Mouse (Mus musculus): ENCODE data around the gene Gm3417. TPM values are rescaled to one million over a fixed set of nuclear protein-coding genes. Genes with fewer than 3 reads are reported as not detected.
"Not testable (repeated sequence)": the region's sequence is repeated elsewhere in the genome, so short reads cannot be mapped to it uniquely, and the experiment has no call there.

Gene Gm3417
- not detected for total RNA-seq (2021)
- long read RNA-seq, experiment 1, result 0 reads
- long read RNA-seq, experiment 2, partial matches to known transcripts, result 0 of 1 reads
- long read RNA-seq, experiment 2, other reads (novel, unspliced or antisense), result 1 of 1 reads

DNA sequence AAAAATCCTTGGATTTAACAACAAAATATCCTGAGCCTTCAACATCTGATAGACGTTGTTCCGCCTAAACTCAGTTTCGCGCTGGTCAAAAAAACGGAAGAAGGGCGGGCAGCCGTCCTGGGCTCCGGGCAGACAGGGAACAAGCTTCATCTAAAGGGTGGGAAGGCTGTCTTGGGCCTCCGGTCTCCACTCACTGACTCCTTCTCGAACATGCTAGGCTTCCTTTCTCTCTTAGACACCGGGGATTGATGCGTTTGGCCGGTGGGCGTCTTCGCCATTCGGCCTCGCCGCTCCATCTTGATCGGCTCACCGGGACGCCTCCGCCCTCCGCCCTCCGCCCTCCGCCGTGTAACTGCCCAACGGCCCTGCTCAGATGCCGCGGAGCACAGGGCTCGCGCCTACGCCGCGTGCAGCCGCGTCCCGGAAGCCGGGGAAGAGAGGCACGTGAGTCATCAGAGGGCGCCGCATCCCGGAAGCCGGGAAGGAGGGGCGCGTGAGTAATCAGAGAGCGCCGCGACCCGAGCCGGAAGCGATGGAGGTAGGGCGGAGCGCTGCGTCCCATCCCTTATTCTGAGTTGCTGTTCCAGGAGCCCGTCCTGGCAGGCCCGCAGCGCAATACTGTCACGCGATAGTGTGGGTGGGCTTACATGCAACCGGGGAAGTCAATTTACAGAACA is at the start of gene Gm3417, which contains the start of gene 9030025P20Rik:
Gene Gm3417 (minus strand): TSS at position 429 of the 677 bp plus-strand sequence.
Gene 9030025P20Rik (plus strand): TSS at position 107 of the 677 bp plus-strand sequence.
- intact Hi-C loops (cut with DNase I); DNase-seq; H3K27ac ChIP-seq: not testable (repeated sequence)
- H3K4me3 ChIP-seq, result peak within 1 kb of the TSS; percentile 51

DNA sequence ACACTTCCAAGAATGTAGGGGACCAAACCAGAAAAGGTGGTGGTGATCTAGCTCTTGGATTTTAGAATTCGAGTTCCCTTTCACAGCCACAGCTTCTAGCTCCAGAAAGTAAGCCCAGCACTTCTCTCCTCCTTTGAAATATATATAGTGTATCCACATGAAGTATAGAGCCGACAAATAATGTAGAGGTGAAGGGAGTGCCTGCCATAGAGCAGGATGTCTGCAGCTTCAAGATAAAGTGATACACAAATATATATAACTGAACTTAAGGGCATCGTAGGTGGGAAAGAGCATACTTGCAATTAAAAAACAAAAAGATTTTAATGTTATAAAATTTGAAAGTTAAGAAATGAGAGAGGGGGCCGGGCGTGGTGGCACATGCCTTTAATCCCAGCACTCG is 46.9 kb upstream of the Gm3417 start:
- H3K27ac ChIP-seq; H3K4me3 ChIP-seq; intact Hi-C loops (cut with DNase I); DNase-seq: not testable (repeated sequence)

DNA sequence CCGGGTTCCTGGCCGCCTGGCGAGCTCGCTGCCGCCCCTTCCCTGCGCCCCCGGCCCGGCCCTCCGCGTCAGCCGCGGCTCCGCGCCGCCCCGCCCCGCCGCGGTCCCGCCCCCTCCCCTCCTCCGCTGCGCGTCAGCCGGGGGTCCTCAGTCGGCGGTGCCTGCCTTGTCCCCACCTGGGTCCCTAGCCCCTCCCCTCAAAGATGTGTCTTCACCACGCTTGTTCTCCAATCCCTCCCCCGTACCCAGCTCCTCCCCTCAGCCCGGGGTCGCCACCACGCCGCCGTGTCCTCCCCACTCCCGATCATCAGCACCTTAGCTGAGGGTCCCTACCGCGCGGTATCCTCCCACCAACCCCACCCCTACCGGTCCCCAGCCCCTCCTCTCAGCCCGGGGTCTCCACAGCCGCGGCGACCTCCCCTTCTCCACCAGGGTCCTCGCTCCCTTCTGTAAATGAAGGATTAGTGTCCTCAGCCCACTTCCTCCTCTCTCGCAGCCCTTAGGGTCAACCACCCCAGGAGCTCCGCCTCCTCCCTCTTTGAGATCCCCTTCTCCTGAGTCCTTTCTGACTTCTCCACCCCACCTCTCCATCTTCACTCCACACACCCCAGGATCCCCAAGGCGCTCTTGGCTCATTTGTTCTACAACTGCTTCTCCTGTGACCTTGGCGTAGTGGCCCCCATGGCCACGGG is 46.1 kb upstream of the Gm3417 start:
- H3K4me3 ChIP-seq; intact Hi-C loops (cut with DNase I); DNase-seq; H3K27ac ChIP-seq: not testable (repeated sequence)

DNA sequence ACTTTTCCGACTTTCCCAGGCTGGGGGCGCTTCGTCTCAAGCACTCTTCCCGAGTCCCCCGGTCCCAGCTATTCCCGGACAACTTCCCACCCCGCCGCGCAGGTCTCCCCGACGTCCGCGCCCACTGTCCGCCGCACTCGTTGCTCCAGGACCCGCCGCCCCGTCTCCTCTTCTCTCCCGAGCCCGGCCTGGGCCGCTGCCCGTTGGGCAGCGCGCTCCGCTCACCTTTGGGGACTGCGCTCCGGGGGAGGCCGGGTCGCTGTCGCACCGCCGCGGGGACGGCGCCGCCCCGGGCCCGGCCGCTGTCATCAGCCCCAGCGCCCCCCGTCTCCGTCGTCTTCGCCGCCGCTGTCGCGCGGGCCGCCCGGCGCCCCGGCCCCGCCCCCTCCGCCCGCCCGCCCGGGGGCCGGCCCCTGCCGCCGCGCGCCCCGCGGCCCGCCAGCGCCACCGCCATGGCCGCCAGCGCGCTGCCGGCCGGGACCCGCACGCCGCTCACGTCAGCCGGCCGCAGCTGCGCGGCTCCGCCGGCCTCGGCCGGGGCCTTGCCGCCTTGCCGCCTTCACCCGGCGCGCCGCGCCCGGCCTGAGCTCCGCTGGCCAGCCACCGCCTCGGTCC is 45.4 kb upstream of the Gm3417 start:
- H3K27ac ChIP-seq; H3K4me3 ChIP-seq; DNase-seq; intact Hi-C loops (cut with DNase I): not testable (repeated sequence)

DNA sequence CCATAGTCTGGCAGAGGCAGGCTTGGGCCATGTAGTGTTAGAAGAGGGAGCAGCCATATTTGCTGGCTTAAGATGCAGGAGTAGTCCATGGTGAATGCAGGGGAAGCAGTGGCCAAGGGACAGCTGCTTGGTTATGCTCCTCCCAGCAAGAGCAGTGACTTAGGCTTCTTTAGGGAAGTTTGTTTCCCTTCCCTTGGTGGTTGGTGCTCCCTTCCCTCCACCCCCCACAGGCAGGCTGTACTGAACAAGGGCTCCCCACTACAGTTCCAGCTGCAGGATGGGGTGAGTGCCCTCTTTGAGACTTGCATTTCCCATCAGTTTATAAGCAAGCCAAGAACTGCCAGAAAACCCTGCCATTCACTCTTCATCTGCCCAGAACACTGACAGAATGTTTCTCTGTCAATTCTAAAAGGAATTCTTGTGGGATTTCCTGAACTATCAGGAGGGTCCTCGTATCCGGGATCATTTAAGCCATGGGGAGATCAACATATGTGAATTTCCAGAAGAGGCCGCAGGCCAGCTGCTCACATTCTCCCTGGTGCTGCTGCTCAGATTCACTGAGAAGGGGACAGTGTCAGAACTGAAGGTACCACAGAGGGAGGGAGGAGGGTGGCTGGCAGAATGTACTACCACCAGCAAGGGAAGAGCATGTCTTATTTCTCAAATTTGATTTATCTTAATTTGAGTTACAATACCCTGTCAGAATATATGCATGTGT is 43.1 kb upstream of the Gm3417 start:
- intact Hi-C loops (cut with DNase I), result not testable (repeated sequence)
- peak overlapping the region; percentile 48; the same call in 1 of the 2 replicates for H3K27ac ChIP-seq
- H3K4me3 ChIP-seq, result peak overlapping the region; percentile 34; the same call in 1 of the 2 replicates
- DNase-seq, result peak; percentile 39

DNA sequence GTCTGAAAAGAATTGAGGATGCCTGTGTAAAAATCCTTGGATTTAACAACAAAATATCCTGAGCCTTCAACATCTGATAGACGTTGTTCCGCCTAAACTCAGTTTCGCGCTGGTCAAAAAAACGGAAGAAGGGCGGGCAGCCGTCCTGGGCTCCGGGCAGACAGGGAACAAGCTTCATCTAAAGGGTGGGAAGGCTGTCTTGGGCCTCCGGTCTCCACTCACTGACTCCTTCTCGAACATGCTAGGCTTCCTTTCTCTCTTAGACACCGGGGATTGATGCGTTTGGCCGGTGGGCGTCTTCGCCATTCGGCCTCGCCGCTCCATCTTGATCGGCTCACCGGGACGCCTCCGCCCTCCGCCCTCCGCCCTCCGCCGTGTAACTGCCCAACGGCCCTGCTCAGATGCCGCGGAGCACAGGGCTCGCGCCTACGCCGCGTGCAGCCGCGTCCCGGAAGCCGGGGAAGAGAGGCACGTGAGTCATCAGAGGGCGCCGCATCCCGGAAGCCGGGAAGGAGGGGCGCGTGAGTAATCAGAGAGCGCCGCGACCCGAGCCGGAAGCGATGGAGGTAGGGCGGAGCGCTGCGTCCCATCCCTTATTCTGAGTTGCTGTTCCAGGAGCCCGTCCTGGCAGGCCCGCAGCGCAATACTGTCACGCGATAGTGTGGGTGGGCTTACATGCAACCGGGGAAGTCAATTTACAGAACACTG is 31.3 kb upstream of the Gm3417 start, which contains the start of gene Gm3435:
Gene Gm3435 (plus strand): TSS at position 471 of the 708 bp plus-strand sequence.
- H3K4me3 ChIP-seq; intact Hi-C loops (cut with DNase I); DNase-seq; H3K27ac ChIP-seq: not testable (repeated sequence)

DNA sequence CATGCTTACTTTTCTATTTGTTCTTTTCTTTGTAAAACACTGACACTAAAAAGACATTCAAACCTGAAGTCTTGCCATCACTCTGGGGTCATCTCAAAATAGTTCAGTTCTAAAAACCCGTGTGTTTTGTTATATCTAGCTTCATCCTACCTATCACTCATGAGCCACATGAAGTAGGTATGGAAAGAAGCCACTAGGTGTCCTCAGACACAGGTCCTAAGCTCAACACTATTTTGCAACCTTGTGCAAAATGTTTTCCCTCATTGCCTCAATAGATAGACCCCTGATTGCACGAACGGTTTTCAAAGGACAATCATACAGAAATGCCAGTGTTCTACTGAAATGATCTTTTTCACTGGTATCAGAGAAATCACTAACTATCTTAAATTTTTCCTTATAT is 30.5 kb upstream of the Gm3417 start:
- DNase-seq; H3K4me3 ChIP-seq; intact Hi-C loops (cut with DNase I); H3K27ac ChIP-seq: not testable (repeated sequence)

DNA sequence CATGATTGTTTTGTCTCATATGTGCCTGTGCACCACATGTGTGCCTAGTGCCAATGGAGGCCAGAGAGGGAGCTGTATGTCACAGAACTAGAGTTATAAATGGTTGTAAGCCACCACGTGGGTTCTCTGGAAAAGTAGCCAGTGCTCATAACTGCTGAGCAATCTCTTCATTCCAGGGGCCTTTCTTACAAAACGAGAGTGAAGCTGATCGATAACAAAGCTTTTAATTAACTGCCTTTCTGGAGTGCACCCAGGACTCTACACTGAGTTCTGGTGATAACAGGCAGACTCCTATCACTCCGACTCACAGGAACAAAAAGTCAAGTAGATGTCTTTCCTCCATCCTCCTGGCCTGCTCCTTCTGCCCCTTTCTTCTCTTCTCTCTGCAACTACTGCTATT is 21.5 kb upstream of the Gm3417 start:
- H3K27ac ChIP-seq; intact Hi-C loops (cut with DNase I); H3K4me3 ChIP-seq; DNase-seq: not testable (repeated sequence)

DNA sequence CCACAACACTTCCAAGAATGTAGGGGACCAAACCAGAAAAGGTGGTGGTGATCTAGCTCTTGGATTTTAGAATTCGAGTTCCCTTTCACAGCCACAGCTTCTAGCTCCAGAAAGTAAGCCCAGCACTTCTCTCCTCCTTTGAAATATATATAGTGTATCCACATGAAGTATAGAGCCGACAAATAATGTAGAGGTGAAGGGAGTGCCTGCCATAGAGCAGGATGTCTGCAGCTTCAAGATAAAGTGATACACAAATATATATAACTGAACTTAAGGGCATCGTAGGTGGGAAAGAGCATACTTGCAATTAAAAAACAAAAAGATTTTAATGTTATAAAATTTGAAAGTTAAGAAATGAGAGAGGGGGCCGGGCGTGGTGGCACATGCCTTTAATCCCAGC is 15.6 kb upstream of the Gm3417 start:
- H3K4me3 ChIP-seq; intact Hi-C loops (cut with DNase I); DNase-seq; H3K27ac ChIP-seq: not testable (repeated sequence)

DNA sequence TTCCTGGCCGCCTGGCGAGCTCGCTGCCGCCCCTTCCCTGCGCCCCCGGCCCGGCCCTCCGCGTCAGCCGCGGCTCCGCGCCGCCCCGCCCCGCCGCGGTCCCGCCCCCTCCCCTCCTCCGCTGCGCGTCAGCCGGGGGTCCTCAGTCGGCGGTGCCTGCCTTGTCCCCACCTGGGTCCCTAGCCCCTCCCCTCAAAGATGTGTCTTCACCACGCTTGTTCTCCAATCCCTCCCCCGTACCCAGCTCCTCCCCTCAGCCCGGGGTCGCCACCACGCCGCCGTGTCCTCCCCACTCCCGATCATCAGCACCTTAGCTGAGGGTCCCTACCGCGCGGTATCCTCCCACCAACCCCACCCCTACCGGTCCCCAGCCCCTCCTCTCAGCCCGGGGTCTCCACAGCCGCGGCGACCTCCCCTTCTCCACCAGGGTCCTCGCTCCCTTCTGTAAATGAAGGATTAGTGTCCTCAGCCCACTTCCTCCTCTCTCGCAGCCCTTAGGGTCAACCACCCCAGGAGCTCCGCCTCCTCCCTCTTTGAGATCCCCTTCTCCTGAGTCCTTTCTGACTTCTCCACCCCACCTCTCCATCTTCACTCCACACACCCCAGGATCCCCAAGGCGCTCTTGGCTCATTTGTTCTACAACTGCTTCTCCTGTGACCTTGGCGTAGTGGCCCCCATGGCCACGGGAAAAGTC is 14.7 kb upstream of the Gm3417 start:
- H3K27ac ChIP-seq; H3K4me3 ChIP-seq; intact Hi-C loops (cut with DNase I); DNase-seq: not testable (repeated sequence)

DNA sequence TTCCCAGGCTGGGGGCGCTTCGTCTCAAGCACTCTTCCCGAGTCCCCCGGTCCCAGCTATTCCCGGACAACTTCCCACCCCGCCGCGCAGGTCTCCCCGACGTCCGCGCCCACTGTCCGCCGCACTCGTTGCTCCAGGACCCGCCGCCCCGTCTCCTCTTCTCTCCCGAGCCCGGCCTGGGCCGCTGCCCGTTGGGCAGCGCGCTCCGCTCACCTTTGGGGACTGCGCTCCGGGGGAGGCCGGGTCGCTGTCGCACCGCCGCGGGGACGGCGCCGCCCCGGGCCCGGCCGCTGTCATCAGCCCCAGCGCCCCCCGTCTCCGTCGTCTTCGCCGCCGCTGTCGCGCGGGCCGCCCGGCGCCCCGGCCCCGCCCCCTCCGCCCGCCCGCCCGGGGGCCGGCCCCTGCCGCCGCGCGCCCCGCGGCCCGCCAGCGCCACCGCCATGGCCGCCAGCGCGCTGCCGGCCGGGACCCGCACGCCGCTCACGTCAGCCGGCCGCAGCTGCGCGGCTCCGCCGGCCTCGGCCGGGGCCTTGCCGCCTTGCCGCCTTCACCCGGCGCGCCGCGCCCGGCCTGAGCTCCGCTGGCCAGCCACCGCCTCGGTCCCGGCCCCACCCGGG is 14.0 kb upstream of the Gm3417 start:
- H3K27ac ChIP-seq; DNase-seq; intact Hi-C loops (cut with DNase I); H3K4me3 ChIP-seq: not testable (repeated sequence)

DNA sequence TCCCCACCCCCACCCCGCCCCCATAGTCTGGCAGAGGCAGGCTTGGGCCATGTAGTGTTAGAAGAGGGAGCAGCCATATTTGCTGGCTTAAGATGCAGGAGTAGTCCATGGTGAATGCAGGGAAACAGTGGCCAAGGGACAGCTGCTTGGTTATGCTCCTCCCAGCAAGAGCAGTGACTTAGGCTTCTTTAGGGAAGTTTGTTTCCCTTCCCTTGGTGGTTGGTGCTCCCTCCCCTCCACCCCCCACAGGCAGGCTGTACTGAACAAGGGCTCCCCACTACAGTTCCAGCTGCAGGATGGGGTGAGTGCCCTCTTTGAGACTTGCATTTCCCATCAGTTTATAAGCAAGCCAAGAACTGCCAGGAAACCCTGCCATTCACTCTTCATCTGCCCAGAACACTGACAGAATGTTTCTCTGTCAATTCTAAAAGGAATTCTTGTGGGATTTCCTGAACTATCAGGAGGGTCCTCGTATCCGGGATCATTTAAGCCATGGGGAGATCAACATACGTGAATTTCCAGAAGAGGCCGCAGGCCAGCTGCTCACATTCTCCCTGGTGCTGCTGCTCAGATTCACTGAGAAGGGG is 11.6 kb upstream of the Gm3417 start:
- peak overlapping the region; percentile 51; the same call in 1 of the 2 replicates for H3K27ac ChIP-seq
- H3K4me3 ChIP-seq; intact Hi-C loops (cut with DNase I): not testable (repeated sequence)
- DNase-seq, result peak; percentile 1

DNA sequence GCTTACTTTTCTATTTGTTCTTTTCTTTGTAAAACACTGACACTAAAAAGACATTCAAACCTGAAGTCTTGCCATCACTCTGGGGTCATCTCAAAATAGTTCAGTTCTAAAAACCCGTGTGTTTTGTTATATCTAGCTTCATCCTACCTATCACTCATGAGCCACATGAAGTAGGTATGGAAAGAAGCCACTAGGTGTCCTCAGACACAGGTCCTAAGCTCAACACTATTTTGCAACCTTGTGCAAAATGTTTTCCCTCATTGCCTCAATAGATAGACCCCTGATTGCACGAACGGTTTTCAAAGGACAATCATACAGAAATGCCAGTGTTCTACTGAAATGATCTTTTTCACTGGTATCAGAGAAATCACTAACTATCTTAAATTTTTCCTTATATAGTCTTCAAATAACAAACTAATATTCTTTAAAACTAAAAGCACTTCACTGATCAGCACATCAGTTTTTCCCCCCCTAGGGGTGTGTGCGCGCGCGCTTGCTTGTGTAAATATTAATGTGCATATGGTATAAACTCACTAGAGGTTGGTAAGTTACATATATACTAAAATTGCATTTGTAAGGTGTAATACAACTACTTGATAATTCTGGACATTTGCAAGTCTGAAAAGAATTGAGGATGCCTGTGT is 750 bp downstream of the Gm3417 start:
- intact Hi-C loops (cut with DNase I); H3K27ac ChIP-seq; DNase-seq: not testable (repeated sequence)
- H3K4me3 ChIP-seq, result peak overlapping the region; percentile 51

DNA sequence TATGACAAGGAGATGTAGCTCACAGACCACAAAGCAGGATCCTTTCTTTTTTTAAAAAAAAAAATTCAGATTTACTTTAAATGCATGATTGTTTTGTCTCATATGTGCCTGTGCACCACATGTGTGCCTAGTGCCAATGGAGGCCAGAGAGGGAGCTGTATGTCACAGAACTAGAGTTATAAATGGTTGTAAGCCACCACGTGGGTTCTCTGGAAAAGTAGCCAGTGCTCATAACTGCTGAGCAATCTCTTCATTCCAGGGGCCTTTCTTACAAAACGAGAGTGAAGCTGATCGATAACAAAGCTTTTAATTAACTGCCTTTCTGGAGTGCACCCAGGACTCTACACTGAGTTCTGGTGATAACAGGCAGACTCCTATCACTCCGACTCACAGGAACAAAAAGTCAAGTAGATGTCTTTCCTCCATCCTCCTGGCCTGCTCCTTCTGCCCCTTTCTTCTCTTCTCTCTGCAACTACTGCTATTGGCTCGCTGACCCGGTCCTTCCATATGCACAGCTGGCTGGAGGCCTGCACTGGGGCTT is 10.1 kb downstream of the Gm3417 start:
- intact Hi-C loops (cut with DNase I); H3K27ac ChIP-seq; DNase-seq; H3K4me3 ChIP-seq: not testable (repeated sequence)

DNA sequence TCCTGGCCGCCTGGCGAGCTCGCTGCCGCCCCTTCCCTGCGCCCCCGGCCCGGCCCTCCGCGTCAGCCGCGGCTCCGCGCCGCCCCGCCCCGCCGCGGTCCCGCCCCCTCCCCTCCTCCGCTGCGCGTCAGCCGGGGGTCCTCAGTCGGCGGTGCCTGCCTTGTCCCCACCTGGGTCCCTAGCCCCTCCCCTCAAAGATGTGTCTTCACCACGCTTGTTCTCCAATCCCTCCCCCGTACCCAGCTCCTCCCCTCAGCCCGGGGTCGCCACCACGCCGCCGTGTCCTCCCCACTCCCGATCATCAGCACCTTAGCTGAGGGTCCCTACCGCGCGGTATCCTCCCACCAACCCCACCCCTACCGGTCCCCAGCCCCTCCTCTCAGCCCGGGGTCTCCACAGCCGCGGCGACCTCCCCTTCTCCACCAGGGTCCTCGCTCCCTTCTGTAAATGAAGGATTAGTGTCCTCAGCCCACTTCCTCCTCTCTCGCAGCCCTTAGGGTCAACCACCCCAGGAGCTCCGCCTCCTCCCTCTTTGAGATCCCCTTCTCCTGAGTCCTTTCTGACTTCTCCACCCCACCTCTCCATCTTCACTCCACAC is 16.9 kb downstream of the Gm3417 start:
- H3K4me3 ChIP-seq; H3K27ac ChIP-seq; DNase-seq; intact Hi-C loops (cut with DNase I): not testable (repeated sequence)

Measured in gastrocnemius, adult 2 months (tissue).